Mouse (Mus musculus) hindbrain, embryonic 13.5 days (tissue): ENCODE data around the gene Fam163a. TPM values are rescaled to one million over a fixed set of nuclear protein-coding genes. Genes with fewer than 3 reads are reported as not detected.

Experiments
- ATAC-seq: fragments of 200-750 bp; cut with Nextera tagmentation; 2 replicates; pipeline ENCODE4 v1.8.0; 2017; ENCODE audit warnings: moderate TSS enrichment; ENCODE audit not compliant: low FRiP score
- H3K27ac ChIP-seq: fragments of 300-500 bp; sonication (generic); 2 replicates; pipeline ENCODE4 v1.5.1; 2015; ENCODE audit warnings: inconsistent platforms, mild to moderate bottlenecking, moderate library complexity
- H3K27me3 ChIP-seq: fragments of 300-500 bp; sonication (generic); 2 replicates; pipeline ENCODE4 v1.6.1; 2015; ENCODE audit warnings: mild to moderate bottlenecking, inconsistent platforms
- H3K36me3 ChIP-seq: fragments of 300-500 bp; sonication (generic); 2 replicates; pipeline ENCODE4 v1.6.1; 2015; ENCODE audit warnings: mild to moderate bottlenecking, inconsistent platforms
- H3K4me1 ChIP-seq: fragments of 300-500 bp; sonication (generic); replicated peaks from 2 replicates; pipeline ENCODE4 v1.6.1; 2015; ENCODE audit warnings: inconsistent platforms
- H3K4me2 ChIP-seq: fragments of 300-500 bp; sonication (generic); 2 replicates; pipeline ENCODE4 v1.6.1; 2015; ENCODE audit warnings: inconsistent platforms, mild to moderate bottlenecking, moderate library complexity
- H3K4me3 ChIP-seq: fragments of 300-500 bp; sonication (generic); 2 replicates; pipeline ENCODE4 v1.5.1; 2015; ENCODE audit warnings: mild to moderate bottlenecking, inconsistent platforms
- H3K9ac ChIP-seq: fragments of 300-500 bp; sonication (generic); 2 replicates; pipeline ENCODE4 v1.6.1; 2015; ENCODE audit warnings: mild to moderate bottlenecking, inconsistent platforms
- H3K9me3 ChIP-seq: fragments of 300-500 bp; sonication (generic); 2 replicates; pipeline ENCODE4 v1.6.1; 2016; ENCODE audit warnings: inconsistent platforms
- WGBS: fragments of 180-500 bp; shearing (Covaris S2); methylation state at CpG from one replicate; pipeline ENCODE4 v1.1.7; 2015; 5-methylcytosine and 5-hydroxymethylcytosine counted together
- polyA plus RNA-seq: library from polyadenylated mRNA; unstranded; fragments of >200 nt; fragmentation: Nextera tagmentation; extraction: Ambion mirVana; gene quantifications from 2 replicates; pipeline ENCODE4 v1.2.1, GENCODE M21; 2015

Fam163a gene
- polyA plus RNA-seq, 1 experiment from 2014 or later = 4.3 TPM

DNA sequence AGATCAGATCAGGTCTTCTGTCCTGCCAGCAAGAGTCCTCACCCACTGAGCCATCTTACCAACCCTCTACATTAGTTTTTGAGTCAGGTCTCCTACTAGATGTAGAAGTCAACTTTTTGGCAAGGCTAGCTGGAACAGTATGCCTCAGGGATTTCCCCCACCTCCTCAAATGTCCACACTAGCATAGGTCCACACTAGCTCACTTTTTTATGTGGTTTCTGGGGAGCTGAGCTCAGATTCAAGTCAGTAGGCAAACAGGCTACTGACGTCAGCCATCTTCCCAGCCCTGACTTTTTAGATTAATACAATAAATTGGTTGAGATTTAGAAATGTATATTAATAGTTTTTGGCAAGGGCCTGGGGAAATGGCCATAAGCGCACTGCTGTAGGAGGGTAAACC lies 97.4 kb downstream of the Fam163a start:
- Histone ChIP-seq H3K27ac (no peak overlapping the region), H3K27me3 (no peaks in the 10 kb centered on the region), H3K36me3 (0 out of 2 replicates have a peak, but pooled peaks cover 2% of the 10 kb centered on the region), H3K9ac (no peak overlapping the region), H3K4me1 (peaks cover 15% of the 10 kb centered on the region), H3K4me3 (no peak overlapping the region), H3K4me2 (no peak overlapping the region), H3K9me3 (no peaks in the 10 kb centered on the region)
- 95% methylated on average over 2 of the region's 2 CpGs for WGBS
- no peak for ATAC-seq

DNA sequence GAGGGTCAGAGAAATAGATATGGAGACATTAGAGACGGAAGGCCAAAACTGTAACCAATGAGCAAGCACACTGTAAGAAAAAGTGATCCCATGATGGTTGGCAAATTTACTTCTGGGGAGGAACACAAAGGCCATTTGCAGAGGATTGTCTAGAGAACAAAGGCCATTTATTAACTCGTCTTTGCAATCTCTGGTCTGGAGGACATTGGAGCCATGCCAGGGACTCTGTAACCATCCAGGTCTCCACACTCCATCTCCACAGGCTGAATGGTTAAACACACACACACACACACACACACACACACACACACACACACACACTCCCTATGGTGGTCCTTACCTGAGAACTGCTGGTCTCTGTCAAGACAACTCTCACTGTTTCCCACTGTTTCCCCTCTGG lies 99.4 kb downstream of the Fam163a start:
- no peak for ATAC-seq
- H3K4me1 ChIP-seq = peaks cover 4% of the 10 kb centered on the region; the same call in 1 of the 2 replicates

DNA sequence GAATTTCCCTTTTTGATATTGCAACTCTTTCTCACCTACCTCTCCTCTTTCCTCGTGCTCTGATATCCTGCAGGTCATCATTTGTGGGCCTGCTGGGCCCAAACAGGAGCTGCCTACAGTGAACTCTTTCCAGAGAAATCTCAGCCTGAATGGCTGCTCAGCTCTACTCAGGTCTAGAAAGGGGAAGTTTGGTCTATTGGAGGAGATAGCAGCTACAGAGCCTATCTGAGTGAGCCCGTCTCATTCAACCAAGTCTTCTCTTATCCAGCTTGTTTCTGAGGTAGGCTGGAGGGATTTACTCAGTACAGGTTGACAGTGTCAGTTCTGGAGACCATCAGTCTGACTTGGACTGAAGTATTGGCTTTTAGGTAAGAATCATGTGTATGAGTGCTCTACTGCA lies 101.1 kb downstream of the Fam163a start:
- Histone ChIP-seq H3K36me3 (0 out of 2 replicates have a peak, but pooled peaks cover 2% of the 10 kb centered on the region), H3K9me3 (peaks cover 7% of the 10 kb centered on the region; the same call in 1 of the 2 replicates), H3K27ac (no peak overlapping the region), H3K4me3 (no peak overlapping the region), H3K27me3 (no peaks in the 10 kb centered on the region), H3K4me2 (no peak overlapping the region), H3K9ac (no peak overlapping the region), H3K4me1 (peaks cover 4% of the 10 kb centered on the region; the same call in 1 of the 2 replicates)
- WGBS = 98% methylated on average over 2 of the region's 2 CpGs
- ATAC-seq = no peak

More for the DNA sequence above, 99.4 kb downstream of the Fam163a start:
- 74% methylated on average over 2 of the region's 2 CpGs for WGBS
- 0 out of 2 replicates have a peak, but pooled peaks cover 2% of the 10 kb centered on the region for H3K36me3 ChIP-seq
- H3K4me2 ChIP-seq = no peak overlapping the region
- no peak overlapping the region for H3K4me3 ChIP-seq
- H3K9ac ChIP-seq = no peak overlapping the region
- no peak overlapping the region for H3K27ac ChIP-seq
- no peaks in the 10 kb centered on the region for H3K9me3 ChIP-seq
- H3K27me3 ChIP-seq = no peaks in the 10 kb centered on the region

DNA sequence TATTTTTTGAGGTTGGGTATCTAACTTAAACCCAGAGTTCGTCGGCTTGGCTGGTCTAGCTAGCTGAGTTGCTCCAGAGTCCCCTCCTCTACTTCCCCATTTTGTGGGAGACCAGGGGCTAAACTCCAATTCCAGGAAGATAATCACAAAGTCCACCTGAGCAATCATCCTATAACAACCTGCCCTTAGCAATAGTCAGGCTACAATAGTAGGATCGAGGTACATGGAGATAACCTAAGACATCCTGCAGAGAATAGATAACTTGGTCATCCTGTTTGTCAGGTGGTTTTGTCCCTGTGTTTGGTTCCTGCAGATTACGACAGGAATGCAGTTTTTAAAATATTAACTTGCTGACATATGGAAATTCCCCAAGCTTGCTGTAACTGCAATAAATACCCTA lies 113.0 kb downstream of the Fam163a start:
- no peak overlapping the region for H3K4me2 ChIP-seq
- no peak overlapping the region for H3K27ac ChIP-seq
- no peaks in the 10 kb centered on the region for H3K9me3 ChIP-seq
- no peak overlapping the region for H3K4me3 ChIP-seq
- ATAC-seq = no peak
- peaks cover 12% of the 10 kb centered on the region for H3K4me1 ChIP-seq
- H3K9ac ChIP-seq = no peak overlapping the region
- no peaks in the 10 kb centered on the region for H3K36me3 ChIP-seq
- 86% methylated on average over 4 of the region's 4 CpGs for WGBS
- no peaks in the 10 kb centered on the region for H3K27me3 ChIP-seq

DNA sequence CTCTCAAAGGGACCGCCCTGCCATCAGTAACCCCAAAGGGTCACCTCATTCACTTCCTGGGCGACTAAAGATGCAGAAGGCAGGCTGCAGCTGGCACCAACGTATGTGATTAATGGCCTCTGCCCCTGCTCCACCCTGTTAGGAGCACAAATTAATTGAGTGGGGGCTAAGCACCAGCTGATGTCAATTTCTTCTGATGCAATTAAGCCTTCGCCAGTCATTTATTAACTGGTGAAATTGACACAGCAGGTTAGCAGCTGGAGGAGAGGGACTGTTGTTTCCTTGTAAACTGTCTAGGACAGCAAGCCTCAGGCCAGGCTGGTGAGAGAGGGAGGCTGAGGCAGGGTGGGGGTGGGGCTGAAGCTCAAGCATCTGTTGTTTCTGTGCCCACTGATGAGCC lies 114.8 kb downstream of the Fam163a start:
- H3K27ac ChIP-seq = 0 out of 2 replicates have a peak overlapping the region, but pooled peaks have one; percentile 23

DNA sequence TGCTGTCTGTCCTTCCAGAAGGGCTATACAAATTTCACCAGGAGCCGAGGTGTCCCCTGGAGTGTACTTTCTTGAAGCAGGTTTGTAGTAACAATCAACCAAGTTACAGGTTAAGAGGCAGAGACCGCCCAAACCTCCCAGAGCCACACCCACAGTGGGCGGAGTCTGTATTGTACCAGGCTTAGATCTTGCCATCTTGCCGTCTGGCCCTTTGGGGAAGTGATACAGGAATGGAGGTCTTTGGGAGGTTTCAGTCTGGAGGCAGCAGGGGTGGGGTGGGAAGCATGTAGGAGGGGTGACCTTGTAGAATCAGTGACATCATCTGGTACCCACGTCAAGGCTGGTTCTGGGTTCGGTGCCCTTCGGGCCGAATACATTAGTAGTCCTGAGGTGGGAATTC lies 115.3 kb downstream of the Fam163a start:
- Histone ChIP-seq H3K4me2 (no peak overlapping the region), H3K9me3 (no peaks in the 10 kb centered on the region), H3K27me3 (no peaks in the 10 kb centered on the region), H3K9ac (no peak overlapping the region), H3K4me3 (no peak overlapping the region), H3K36me3 (no peaks in the 10 kb centered on the region), H3K27ac (0 out of 2 replicates have a peak overlapping the region, but pooled peaks have one; percentile 23), H3K4me1 (peaks cover 12% of the 10 kb centered on the region)
- 58% methylated on average over 8 of the region's 8 CpGs for WGBS
- ATAC-seq = no peak

More for the DNA sequence above, 114.8 kb downstream of the Fam163a start:
- H3K9ac ChIP-seq = no peak overlapping the region
- H3K4me1 ChIP-seq = peaks cover 12% of the 10 kb centered on the region
- peak; percentile 83 for ATAC-seq
- 33% methylated on average over 4 of the region's 4 CpGs for WGBS
- no peaks in the 10 kb centered on the region for H3K9me3 ChIP-seq
- H3K4me3 ChIP-seq = no peak overlapping the region
- H3K27me3 ChIP-seq = no peaks in the 10 kb centered on the region
- H3K36me3 ChIP-seq = no peaks in the 10 kb centered on the region
- no peak overlapping the region for H3K4me2 ChIP-seq

DNA sequence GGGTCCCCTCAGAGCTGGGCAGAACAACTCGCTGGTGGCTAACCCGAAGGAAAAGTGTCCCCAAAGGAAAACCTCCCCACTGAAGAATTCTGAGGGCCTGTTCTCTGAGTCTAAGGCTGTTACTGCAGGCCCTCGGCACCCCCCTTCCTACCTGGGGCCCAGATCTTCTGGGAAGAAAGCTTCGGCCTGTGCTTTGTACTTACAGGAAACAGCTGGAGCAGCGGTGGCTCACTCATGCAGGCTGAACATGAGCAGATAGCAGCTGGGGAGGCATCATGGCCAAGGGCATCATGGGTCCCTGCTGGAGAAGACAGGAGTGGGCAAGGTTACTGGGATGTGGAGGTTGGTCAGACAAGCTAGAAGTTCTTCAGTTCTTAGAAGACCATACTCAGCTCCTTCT lies 117.2 kb downstream of the Fam163a start:
- H3K36me3 ChIP-seq = no peaks in the 10 kb centered on the region
- WGBS = 82% methylated on average over 5 of the region's 5 CpGs

DNA sequence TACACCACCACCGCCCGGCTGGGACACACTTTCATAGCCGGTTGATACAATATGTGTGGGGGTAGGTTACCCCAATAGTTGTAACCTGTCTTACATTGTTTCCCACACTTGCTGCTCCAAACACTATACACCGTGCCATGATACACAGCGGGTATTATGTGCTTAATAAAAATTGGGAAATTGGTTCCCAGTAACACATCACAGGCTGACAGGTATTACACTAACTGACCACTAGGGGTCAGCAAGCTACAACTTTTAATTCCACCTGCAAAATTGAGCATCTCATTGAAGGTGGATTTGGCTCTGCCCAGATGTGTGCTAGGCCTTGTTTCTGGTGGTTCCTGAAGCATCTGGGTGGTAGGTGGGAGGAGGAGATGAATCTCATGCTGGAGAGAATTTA lies 119.1 kb downstream of the Fam163a start:
- no peak overlapping the region for H3K4me2 ChIP-seq
- WGBS = 61% methylated on average over 5 of the region's 5 CpGs
- H3K9ac ChIP-seq = no peak overlapping the region

More for the DNA sequence above, 117.2 kb downstream of the Fam163a start:
- Histone ChIP-seq H3K9ac (no peak overlapping the region), H3K4me3 (no peak overlapping the region), H3K4me2 (no peak overlapping the region), H3K27ac (no peak overlapping the region), H3K27me3 (no peaks in the 10 kb centered on the region), H3K9me3 (no peaks in the 10 kb centered on the region), H3K4me1 (peaks cover 12% of the 10 kb centered on the region)
- ATAC-seq = no peak

DNA sequence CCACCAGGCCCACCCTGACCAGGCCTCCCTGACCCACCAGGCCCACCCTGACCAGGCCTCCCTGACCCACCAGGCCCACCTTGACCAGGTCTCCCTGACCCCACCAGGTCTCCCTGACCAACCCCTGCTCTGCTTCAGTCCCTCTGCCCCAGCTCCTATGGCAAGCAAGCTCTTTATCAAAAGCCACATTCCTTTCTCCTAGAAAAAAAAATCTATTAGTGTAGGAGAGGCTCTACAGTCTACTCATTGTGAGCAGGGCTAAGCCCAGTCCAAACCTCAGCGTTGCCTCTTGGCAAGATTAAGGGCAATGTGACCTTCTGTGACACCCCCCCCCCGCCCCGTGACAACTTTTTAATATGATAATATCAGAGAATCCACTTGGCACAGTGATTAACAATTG lies 120.2 kb downstream of the Fam163a start:
- Histone ChIP-seq H3K4me1 (no peaks in the 10 kb centered on the region), H3K4me3 (no peak overlapping the region), H3K9me3 (no peaks in the 10 kb centered on the region), H3K36me3 (no peaks in the 10 kb centered on the region), H3K9ac (no peak overlapping the region), H3K27ac (no peak overlapping the region), H3K27me3 (no peaks in the 10 kb centered on the region), H3K4me2 (no peak overlapping the region)
- ATAC-seq = no peak
- WGBS = 77% methylated on average over 3 of the region's 3 CpGs

More for the DNA sequence above, 119.1 kb downstream of the Fam163a start:
- Histone ChIP-seq H3K27ac (no peak overlapping the region; the same call in 1 of the 2 replicates), H3K27me3 (no peaks in the 10 kb centered on the region), H3K4me1 (peaks cover 11% of the 10 kb centered on the region), H3K36me3 (no peaks in the 10 kb centered on the region), H3K9me3 (no peaks in the 10 kb centered on the region), H3K4me3 (no peak overlapping the region)
- ATAC-seq = peak; percentile 43

DNA sequence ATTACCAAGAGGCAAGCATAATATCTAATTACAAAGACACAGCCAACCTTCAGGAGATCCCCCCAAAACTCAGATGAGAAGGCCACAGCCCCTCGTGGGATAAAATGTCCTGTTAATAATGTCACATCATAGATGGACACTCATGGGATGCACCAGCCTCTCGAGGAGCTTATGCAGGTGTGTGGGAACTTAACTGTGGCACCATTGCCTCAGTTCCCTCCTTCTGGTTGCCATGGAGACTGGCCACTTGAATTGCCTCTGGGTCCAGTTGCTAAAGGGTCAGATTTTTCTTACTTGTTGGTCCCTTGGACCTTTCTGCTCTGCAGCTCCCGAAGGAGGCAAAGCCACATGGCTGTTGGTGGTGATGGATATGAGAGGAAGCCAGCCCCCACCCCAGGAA lies 127.2 kb downstream of the Fam163a start:
- H3K27me3 ChIP-seq = no peaks in the 10 kb centered on the region
- 0 out of 2 replicates have a peak, but pooled peaks cover 4% of the 10 kb centered on the region for H3K4me1 ChIP-seq
- 67% methylated on average over 3 of the region's 3 CpGs for WGBS
- H3K9me3 ChIP-seq = no peaks in the 10 kb centered on the region
- H3K27ac ChIP-seq = no peak overlapping the region
- H3K36me3 ChIP-seq = no peaks in the 10 kb centered on the region
- H3K4me3 ChIP-seq = no peak overlapping the region
- H3K9ac ChIP-seq = no peak overlapping the region
- no peak for ATAC-seq
- H3K4me2 ChIP-seq = no peak overlapping the region

DNA sequence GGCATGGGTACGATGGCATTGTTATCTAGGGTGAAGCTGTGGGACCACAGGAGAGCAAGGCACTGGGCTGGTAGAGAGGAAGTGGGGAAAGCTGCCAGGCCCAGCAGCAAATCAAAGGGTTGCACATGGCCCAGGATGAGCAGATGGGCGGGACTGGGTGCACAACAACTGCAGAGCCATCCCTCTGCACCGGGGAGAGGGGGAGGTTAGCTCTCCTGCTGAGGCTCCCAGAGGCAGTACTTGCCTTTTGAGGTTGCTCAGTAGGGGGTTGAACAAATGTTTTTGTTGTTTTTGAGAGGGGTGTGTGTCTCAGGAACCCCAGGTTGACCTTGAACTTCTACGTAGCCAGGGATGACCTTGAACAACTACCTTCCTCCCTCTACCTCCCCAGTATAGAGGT lies 128.4 kb downstream of the Fam163a start:
- Histone ChIP-seq H3K9me3 (no peaks in the 10 kb centered on the region), H3K27ac (no peak overlapping the region), H3K36me3 (no peaks in the 10 kb centered on the region), H3K4me1 (0 out of 2 replicates have a peak, but pooled peaks cover 4% of the 10 kb centered on the region), H3K9ac (no peak overlapping the region), H3K4me2 (no peak overlapping the region), H3K4me3 (no peak overlapping the region), H3K27me3 (no peaks in the 10 kb centered on the region)
- WGBS = 52% methylated on average over 4 of the region's 4 CpGs
- ATAC-seq = no peak

DNA sequence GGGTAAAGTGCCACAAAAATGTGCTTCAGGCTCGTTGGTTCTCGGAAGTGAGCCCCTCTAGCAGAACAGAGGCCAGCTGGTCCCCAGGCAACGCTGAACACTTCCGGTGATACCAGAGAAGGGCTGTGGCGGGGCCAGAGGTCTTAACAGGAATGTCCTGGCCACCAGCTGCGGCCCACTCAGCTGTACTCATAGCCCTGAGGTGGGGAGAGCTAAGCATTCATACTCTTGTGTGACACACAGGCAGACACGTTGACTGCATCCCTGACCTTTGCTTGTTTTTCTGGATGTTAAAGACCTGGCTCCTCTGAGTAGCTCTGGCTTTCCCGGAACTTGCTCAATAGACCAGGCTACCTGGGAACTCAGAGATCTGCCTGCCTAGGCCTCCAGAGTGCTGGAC lies 130.3 kb downstream of the Fam163a start:
- no peak for ATAC-seq
- no peaks in the 10 kb centered on the region for H3K9me3 ChIP-seq

DNA sequence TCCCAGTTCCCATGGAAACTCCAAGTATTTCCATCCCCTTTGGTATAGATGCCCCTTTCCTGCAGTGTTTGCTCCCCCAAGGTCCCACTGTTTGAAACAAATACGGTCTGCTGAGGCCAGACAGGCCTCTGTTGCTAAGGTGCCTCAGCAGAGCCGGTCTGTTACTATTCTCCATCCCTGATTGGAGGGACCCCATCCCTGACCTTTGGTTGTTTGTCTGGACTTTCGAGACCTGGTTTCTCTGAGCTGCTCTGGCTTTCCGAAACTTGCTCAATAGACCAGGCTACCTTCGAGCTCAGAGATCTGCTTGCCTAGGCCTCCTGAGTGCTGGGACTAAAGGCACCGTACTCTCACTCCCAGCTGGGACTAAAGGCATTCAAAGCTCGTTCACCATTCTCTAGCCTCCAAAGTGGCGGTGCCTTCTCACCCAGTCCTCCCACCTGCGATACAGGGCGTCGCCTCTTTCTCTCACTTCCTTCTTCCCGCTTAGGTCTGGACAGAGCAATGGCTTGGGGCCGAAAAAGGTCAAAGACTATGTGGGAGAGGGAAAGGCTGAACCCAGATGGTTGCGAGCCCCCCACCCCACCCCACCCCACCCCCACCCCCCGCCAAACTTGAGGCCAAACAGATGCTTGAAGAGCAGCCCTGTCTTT lies 131.5 kb downstream of the Fam163a start:
- Histone ChIP-seq H3K27ac (no peak overlapping the region), H3K36me3 (no peaks in the 10 kb centered on the region), H3K4me3 (no peak overlapping the region), H3K9ac (no peak overlapping the region), H3K9me3 (no peaks in the 10 kb centered on the region), H3K27me3 (no peaks in the 10 kb centered on the region), H3K4me2 (no peak overlapping the region), H3K4me1 (0 out of 2 replicates have a peak, but pooled peaks cover 4% of the 10 kb centered on the region)
- no peak for ATAC-seq
- 59% methylated on average over 15 of the region's 15 CpGs for WGBS

More for the DNA sequence above, 130.3 kb downstream of the Fam163a start:
- Histone ChIP-seq H3K9ac (no peak overlapping the region), H3K4me1 (0 out of 2 replicates have a peak, but pooled peaks cover 4% of the 10 kb centered on the region), H3K27me3 (no peaks in the 10 kb centered on the region), H3K27ac (no peak overlapping the region), H3K4me2 (no peak overlapping the region), H3K36me3 (no peaks in the 10 kb centered on the region), H3K4me3 (no peak overlapping the region)
- 56% methylated on average over 8 of the region's 8 CpGs for WGBS
